Mouse (Mus musculus): ENCODE measurements around the gene Gm20390.
"Not testable (repeated sequence)": the region's sequence is repeated elsewhere in the genome, so short reads cannot be mapped to it uniquely, and the experiment has no call there.

Gm20390 gene

DNA sequence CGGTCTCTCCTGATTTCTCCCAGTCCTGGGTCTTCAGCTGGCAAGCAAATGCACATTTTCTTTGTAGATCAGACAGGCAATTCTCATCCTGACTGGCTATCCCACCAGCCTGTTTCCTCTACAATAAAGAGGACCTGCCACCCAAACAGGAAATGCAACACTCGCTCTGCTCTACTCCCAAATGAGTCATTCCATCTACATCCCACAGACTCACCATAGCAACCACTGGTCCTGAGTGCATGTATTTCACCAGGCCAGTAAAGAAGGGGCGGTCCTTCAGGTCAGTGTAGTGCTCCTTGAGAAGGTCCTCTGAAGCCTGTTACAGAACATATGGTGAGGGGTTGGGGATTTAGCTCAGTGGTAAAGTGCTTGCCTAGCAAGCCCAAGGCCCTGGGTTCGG, 5.1 kb downstream of the Gm20390 start:
- no peak for DNase-seq

- no peak for DNase-seq
These were observed 6.6 kb downstream of the Gm20390 start for GRCm38 (mm10) chr11:93961482-93961881.

DNA sequence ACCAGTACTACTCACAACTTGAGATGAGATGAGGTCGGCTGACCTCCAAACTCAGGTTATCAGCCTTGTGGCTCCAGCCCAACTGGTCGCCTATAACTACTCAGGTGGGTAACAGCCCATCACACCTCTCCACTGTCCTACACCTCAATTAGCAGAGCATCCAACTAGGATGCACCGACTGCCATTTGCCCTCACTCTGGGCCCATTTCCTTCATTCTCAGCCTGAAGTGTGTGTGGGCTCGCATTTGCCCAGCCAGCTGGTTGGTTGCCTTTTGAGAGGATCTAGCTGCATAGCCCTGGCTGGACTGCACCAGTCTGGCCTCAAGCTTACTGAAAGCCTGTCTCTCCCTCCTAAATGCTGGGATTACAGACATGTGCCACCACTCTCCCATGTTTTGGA, 10.3 kb downstream of the Gm20390 start:
- no peak for DNase-seq

- no peak for DNase-seq
These were observed 11.0 kb downstream of the Gm20390 start for GRCm38 (mm10) chr11:93957031-93957555.

DNA sequence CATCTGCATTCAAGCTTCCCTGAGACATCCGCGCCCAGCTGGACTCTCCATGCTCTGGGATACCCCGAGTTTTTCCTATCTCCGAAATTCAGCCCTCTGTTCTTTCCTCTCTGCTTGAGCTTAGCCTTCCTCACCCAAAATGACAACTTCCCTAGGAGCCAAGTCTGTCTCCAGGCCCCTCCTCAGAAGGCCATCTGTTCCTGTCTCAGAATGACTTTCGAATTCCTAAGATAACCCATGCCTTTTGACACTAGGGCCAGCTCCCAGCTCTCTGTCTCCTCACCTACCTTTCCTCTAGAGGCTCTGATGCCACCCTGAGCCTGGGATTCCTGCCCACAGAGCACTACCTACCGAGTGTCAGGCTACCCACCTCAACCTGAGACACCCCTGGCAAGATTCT, 11.9 kb downstream of the Gm20390 start, which contains the start of gene Nme2:
Gene Nme2 (minus strand): TSS at position 101 of the 400 bp plus-strand sequence.
- DNase-seq, result no peak

GRCm38 (mm10) chr11:93955256-93956150, 12.6 kb downstream of the Gm20390 start:
- peak; percentile 93 for DNase-seq

- no peak for DNase-seq
These were observed 13.3 kb downstream of the Gm20390 start for GRCm38 (mm10) chr11:93954738-93955255.

GRCm38 (mm10) chr11:93952376-93952775, 15.7 kb downstream of the Gm20390 start:
- DNase-seq, result no peak

DNA sequence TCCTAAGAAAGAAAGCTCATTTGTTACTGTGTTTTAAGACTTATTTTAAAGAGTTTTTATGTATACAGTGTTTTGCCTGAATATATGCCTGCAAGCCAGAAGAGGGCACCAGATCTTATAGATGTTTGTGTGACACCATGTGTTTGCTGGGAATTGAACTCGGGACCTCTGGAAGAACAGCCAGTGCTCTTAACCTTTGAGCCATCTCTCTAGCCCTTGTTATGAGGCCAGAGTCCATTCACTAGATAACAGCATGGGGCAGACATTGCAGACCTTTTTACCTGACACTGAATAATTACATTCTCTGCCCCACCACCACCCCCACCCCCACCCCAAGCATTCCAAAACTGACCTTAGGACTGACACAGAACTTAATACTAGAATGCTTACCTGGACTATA, 18.0 kb downstream of the Gm20390 start:
- no peak for DNase-seq

GRCm38 (mm10) chr11:93948887-93949567, 19.1 kb downstream of the Gm20390 start:
- no peak for DNase-seq

DNA sequence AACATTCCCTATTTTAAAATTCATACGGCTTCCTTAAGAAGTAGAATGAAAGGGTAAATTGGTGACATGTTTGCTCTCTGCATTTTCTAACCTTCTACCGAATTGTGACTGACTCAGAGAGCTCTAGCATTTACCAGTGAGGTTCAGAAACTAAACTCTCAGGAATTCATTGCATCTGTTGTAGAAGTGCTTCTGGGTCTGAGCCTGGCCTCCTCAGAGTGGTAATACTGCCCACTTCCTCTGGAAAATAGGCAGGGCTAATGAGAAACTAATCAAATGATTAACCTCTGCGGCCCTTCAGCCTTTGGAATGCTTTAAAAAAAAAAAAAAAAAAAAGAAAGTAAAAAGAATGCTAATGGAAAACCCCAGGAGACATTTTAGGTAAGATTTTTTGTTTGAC, 23.1 kb downstream of the Gm20390 start:
- peak; percentile 27 for DNase-seq

DNA sequence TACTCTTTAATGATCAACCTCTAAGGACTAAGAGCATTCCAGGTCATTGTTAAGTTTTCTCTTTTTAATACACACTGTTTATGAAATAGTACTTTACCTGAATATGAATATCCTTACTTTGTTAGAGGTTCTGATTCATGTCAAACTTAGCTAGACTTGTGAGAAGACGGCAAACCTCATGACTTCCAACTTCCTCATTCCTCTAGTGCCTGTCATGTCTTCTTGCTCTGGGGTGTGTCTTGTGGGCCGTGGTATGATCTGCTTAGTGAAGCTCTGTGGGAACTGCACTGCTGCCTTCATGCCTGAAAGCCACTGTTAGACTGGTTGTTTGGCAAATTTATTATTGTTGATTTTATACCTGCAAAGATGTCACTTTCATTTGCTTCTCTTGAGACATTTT, 27.2 kb downstream of the Gm20390 start:
- DNase-seq, result no peak

- no peak for DNase-seq
These were observed 39.0 kb downstream of the Gm20390 start for GRCm38 (mm10) chr11:93929106-93929505.

- DNase-seq, result not testable (repeated sequence)
These were observed 53.1 kb downstream of the Gm20390 start for GRCm38 (mm10) chr11:93915019-93915418.

GRCm38 (mm10) chr11:93911603-93912002, 56.5 kb downstream of the Gm20390 start:
- DNase-seq, result no peak

- no peak for DNase-seq
These were observed 59.3 kb downstream of the Gm20390 start for GRCm38 (mm10) chr11:93908829-93909228.

GRCm38 (mm10) chr11:93907839-93908238, 60.3 kb downstream of the Gm20390 start:
- DNase-seq, result no peak

GRCm38 (mm10) chr11:93906834-93907233, 61.3 kb downstream of the Gm20390 start:
- no peak for DNase-seq

All from kidney, adult 11 months (tissue).